Mouse (Mus musculus): ENCODE measurements around the gene Ckmt1. TPM values are rescaled to one million over a fixed set of nuclear protein-coding genes. Genes with fewer than 3 reads are reported as not detected.

Gene Ckmt1
- polyA plus RNA-seq (2012; rRNA removed): 5.8 and 6.1 TPM in 2 replicates

GRCm38 (mm10) chr2:121357494-121357893, at the start of gene Ckmt1:
Gene Ckmt1 (plus strand): TSS chr2:121357714.

DNA sequence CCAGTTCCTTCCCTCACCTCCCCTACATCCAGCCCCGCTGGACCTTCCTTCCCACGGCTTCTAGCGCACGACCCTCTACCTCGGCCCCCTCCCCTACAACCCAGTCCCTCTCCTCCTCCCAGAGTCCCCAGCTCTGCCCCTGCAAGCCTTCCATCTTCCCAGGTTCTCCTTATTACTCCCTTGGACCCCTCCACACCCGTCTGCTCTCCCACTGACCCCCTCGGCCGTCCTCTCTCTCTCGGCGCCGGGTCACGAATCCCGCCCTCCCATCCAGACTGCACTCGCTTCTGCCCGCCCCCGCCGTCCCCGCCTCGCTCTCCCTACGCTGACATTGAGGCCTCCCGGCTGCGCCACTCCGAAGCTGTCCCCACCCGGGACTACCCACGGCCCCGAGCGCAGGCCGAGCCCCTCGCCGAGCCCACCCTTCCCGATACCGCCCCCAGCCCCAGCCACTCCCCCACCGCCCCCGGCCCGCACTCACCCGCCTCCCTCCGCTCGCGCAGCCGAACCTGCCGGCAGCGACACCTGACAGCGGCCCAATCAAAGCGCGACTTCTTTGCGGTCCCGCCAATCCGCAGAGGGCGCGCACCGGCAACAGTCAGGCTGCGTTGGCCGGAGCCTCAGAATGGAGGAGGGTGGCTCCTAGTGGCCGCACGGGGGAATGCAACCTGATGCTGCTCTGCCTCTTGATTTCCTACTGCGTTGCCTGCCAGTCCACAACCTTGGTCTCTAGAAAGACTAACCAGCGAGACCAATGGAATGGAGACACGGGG, 2.5 kb upstream of the Ckmt1 start, which contains the start of gene Ppip5k1:
Ppip5k1 (minus strand) TSS at position 577 of the 773 bp plus-strand sequence.

DNA sequence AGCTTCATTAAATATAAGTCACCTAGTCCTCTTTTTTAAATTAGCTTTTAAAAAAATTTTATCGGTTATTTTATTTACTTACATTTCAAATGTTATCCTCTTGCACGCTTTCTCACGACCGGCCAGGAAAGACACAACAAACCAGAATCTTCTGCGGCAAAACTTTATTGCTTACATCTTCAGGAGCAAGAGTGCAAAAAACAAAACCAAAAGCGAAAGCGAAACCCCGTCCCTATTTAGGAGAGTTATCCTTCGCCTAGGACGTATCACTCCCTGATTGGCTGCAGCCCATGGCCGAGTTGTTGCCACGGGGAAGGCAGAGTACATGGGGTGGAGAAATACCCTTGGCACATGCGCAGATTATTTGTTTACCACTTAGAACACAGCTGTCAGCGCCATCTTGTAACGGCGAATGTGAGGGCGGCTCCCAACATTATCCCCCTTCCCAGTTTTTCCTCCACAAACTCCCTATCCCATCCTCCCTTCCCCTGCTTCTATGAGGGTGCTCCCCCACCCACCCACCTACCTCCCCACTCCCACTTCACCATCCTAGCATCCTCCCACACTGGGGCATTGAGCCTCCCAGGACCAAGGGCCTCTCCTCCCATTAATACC, 29.6 kb downstream of the Ckmt1 start, which contains the start of gene Strc:
Strc (minus strand) TSS at position 208 of the 615 bp plus-strand sequence.

Other genes with a start within 250 kb of the Ckmt1 start
- gene Tgm7, start 247.9 kb upstream of the Ckmt1 start, polyA plus RNA-seq (2012; rRNA removed): 0.05 and 0.06 TPM in 2 replicates
- gene Adal, start 217.3 kb upstream of the Ckmt1 start, polyA plus RNA-seq (2012; rRNA removed): 15.8 and 20.9 TPM in 2 replicates
- 6.8 and 8.9 TPM in 2 replicates for gene Lcmt2, start 217.1 kb upstream of the Ckmt1 start, polyA plus RNA-seq (2012; rRNA removed)
- 37.1 and 58.8 TPM in 2 replicates for gene Tubgcp4, start 187.1 kb upstream of the Ckmt1 start, polyA plus RNA-seq (2012; rRNA removed)
- gene Zscan29, start 186.6 kb upstream of the Ckmt1 start, polyA plus RNA-seq (2012; rRNA removed): 9.0 and 11.5 TPM in 2 replicates
- 129 and 166 TPM in 2 replicates for gene Trp53bp1, start 86.3 kb upstream of the Ckmt1 start, polyA plus RNA-seq (2012; rRNA removed)
- 8.4 and 8.7 TPM in 2 replicates for gene Map1a, start 68.1 kb upstream of the Ckmt1 start, polyA plus RNA-seq (2012; rRNA removed)
- 15.0 and 18.7 TPM in 2 replicates for gene Ppip5k1, start 2.3 kb upstream of the Ckmt1 start, polyA plus RNA-seq (2012; rRNA removed)
- gene Strc, start 29.5 kb downstream of the Ckmt1 start, polyA plus RNA-seq (2012; rRNA removed): 0.01 and 0.02 TPM in 2 replicates
- 229 and 230 TPM in 2 replicates for gene Pdia3, start 56.1 kb downstream of the Ckmt1 start, polyA plus RNA-seq (2012; rRNA removed)
- 3.7 and 6.3 TPM in 2 replicates for gene Catsper2, start 56.1 kb downstream of the Ckmt1 start, polyA plus RNA-seq (2012; rRNA removed)
- 1.5 and 2.2 TPM in 2 replicates for gene Ell3, start 86.6 kb downstream of the Ckmt1 start, polyA plus RNA-seq (2012; rRNA removed)
- gene Serf2, start 91.5 kb downstream of the Ckmt1 start, polyA plus RNA-seq (2012; rRNA removed): 398 and 607 TPM in 2 replicates
- 29.2 and 45.9 TPM in 2 replicates for gene Hypk, start 95.6 kb downstream of the Ckmt1 start, polyA plus RNA-seq (2012; rRNA removed)
- gene Serinc4, start 99.1 kb downstream of the Ckmt1 start, polyA plus RNA-seq (2012; rRNA removed): 1.4 and 2.4 TPM in 2 replicates
- gene Mfap1b, start 116.4 kb downstream of the Ckmt1 start, polyA plus RNA-seq (2012; rRNA removed): 28.9 and 58.7 TPM in 2 replicates
- 18.5 and 21.4 TPM in 2 replicates for gene Mfap1a, start 149.0 kb downstream of the Ckmt1 start, polyA plus RNA-seq (2012; rRNA removed)
- 22.7 and 23.4 TPM in 2 replicates for gene Wdr76, start 149.0 kb downstream of the Ckmt1 start, polyA plus RNA-seq (2012; rRNA removed)

Data from central nervous system, embryonic 11.5 days (tissue).